Mouse (Mus musculus) midbrain, postnatal 0 days (tissue): ENCODE measurements around the gene Sord. TPM values are rescaled to one million over a fixed set of nuclear protein-coding genes. Genes with fewer than 3 reads are reported as not detected.
A peak's percentile ranks its signal among the peaks of the same experiment; 100 is the strongest.

Source experiments
- ATAC-seq: fragments of 200-750 bp; cut with Nextera tagmentation; 2 replicates; pipeline ENCODE4 v1.8.0; 2017; ENCODE audit warnings: moderate number of reproducible peaks, mild to moderate bottlenecking, moderate TSS enrichment, moderate library complexity; ENCODE audit not compliant: low FRiP score
- DNase-seq: peaks from one replicate; pipeline ENCODE4 v3.0.0-alpha.2; 2015; ENCODE audit warnings: low spot score
- H3K27ac ChIP-seq: fragments of 300-500 bp; sonication (generic); 2 replicates; pipeline ENCODE4 v1.5.1; 2014; ENCODE audit warnings: low read depth, mild to moderate bottlenecking, low read length, mixed read lengths
- H3K27me3 ChIP-seq: fragments of 300-500 bp; sonication (generic); 2 replicates; pipeline ENCODE4 v1.6.1; 2014; ENCODE audit warnings: low read length, control low read depth, mixed read lengths; ENCODE audit not compliant: insufficient read depth
- H3K36me3 ChIP-seq: fragments of 300-500 bp; sonication (generic); 2 replicates; pipeline ENCODE4 v1.6.1; 2014; ENCODE audit warnings: low read length, control low read depth, mixed read lengths; ENCODE audit not compliant: insufficient read depth
- H3K4me1 ChIP-seq: fragments of 300-500 bp; sonication (generic); 2 replicates; pipeline ENCODE4 v1.6.1; 2014; ENCODE audit warnings: mild to moderate bottlenecking, control low read depth, antibody characterized with exemption, low read length, mixed read lengths; ENCODE audit not compliant: insufficient read depth
- H3K4me2 ChIP-seq: fragments of 300-500 bp; sonication (generic); 2 replicates; pipeline ENCODE4 v1.6.1; 2014; ENCODE audit warnings: low read depth, mild to moderate bottlenecking, low read length, mixed read lengths; ENCODE audit not compliant: poor library complexity, severe bottlenecking
- H3K4me3 ChIP-seq: fragments of 300-500 bp; sonication (generic); 2 replicates; pipeline ENCODE4 v1.5.1; 2014; ENCODE audit warnings: low read depth, mild to moderate bottlenecking, low read length, moderate library complexity
- H3K9ac ChIP-seq: fragments of 300-500 bp; sonication (generic); replicated peaks from 2 replicates; pipeline ENCODE4 v1.6.1; 2014; ENCODE audit warnings: mild to moderate bottlenecking, low read length, moderate library complexity, mixed read lengths; ENCODE audit not compliant: poor library complexity, severe bottlenecking
- H3K9me3 ChIP-seq: fragments of 300-500 bp; sonication (generic); 2 replicates; pipeline ENCODE4 v1.6.1; 2016; ENCODE audit warnings: low read length, control low read depth
- CTCF ChIP-seq: IDR thresholded peaks from 2 replicates; pipeline ENCODE4 v1.5.1; 2016; ENCODE audit warnings: antibody characterized with exemption, mild to moderate bottlenecking
- WGBS: fragments of 180-500 bp; shearing (Covaris S2); extraction: QIAGEN DNeasy Blood & Tissue Kit; methylation state at CpG from one replicate; pipeline ENCODE4 v1.1.7; 2014; 5-methylcytosine and 5-hydroxymethylcytosine counted together
- polyA plus RNA-seq: library from polyadenylated mRNA; unstranded; fragments of >200 nt; fragmentation: Nextera tagmentation; extraction: Ambion mirVana; gene quantifications from 2 replicates; pipeline ENCODE4 v1.2.1, GENCODE M21; 2015
- total RNA-seq: library from RNA; depleted of rRNA; stranded (reverse); fragments of >200 nt; gene quantifications from 2 replicates; pipeline ENCODE4 v1.2.3, GENCODE M21; 2014; rRNA removed

Sord gene
- total and polyA plus RNA-seq, 2 experiments from 2014 or later, result 29.4 to 33.8 TPM

DNA sequence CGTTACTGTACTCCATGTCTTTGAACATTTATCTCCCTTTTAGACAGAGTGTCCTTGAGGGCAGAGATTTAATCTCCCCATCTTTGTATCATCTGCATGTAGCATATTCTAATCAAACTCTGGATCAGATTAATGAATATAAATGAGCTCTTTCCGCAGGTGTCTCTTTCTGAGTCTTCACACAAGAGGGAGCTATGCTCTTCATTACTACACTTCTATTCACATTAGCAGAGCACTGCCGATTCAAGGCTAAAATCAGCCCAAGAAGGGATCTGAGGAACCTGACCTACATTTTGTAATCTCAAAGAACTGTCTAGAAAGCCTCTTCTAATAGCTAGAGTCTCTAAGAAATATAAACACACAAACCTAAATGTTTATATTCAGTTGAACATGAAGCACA is 75.1 kb downstream of the Sord start:
- Histone ChIP-seq H3K27ac (no peak overlapping the region), H3K4me2 (no peak overlapping the region), H3K9me3 (no peaks in the 10 kb centered on the region), H3K36me3 (no peaks in the 10 kb centered on the region), H3K9ac (no peak overlapping the region), H3K4me3 (no peak overlapping the region), H3K4me1 (no peaks in the 10 kb centered on the region; the same call in 1 of the 2 replicates), H3K27me3 (peaks cover 29% of the 10 kb centered on the region)
- 23% methylated on average over 3 of the region's 3 CpGs for WGBS
- TF ChIP-seq CTCF, result peak; percentile 64
- ATAC-seq, result no peak
- DNase-seq, result peak; percentile 60

DNA sequence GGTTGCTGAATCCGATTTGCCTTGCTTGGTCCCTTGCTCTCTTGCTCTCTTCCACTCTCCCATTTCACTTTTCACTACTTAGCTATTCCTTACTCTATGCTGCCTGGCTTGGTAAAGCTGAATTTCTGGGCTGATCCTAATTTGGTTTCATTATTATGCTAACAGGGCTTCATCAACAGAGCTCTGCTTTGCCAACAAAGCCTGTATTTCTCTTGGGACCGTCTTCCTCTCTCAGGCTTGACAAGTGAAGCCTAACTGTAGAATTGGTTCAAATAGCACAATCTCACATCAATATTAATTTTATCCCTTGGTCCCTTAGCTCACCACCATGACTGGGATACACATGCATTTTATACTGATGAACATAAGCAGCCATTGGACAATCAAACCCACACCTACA is 77.0 kb downstream of the Sord start:
- no peak overlapping the region for H3K4me3 ChIP-seq
- 19% methylated on average over 2 of the region's 2 CpGs for WGBS
- no peak overlapping the region for H3K4me2 ChIP-seq
- TF ChIP-seq CTCF, result no peak
- ATAC-seq, result no peak
- H3K9me3 ChIP-seq, result no peaks in the 10 kb centered on the region
- no peak overlapping the region for H3K9ac ChIP-seq
- H3K27me3 ChIP-seq, result peaks cover 20% of the 10 kb centered on the region
- no peak overlapping the region for H3K27ac ChIP-seq
- no peaks in the 10 kb centered on the region for H3K36me3 ChIP-seq
- DNase-seq, result no peak
- H3K4me1 ChIP-seq, result no peaks in the 10 kb centered on the region; the same call in 1 of the 2 replicates

DNA sequence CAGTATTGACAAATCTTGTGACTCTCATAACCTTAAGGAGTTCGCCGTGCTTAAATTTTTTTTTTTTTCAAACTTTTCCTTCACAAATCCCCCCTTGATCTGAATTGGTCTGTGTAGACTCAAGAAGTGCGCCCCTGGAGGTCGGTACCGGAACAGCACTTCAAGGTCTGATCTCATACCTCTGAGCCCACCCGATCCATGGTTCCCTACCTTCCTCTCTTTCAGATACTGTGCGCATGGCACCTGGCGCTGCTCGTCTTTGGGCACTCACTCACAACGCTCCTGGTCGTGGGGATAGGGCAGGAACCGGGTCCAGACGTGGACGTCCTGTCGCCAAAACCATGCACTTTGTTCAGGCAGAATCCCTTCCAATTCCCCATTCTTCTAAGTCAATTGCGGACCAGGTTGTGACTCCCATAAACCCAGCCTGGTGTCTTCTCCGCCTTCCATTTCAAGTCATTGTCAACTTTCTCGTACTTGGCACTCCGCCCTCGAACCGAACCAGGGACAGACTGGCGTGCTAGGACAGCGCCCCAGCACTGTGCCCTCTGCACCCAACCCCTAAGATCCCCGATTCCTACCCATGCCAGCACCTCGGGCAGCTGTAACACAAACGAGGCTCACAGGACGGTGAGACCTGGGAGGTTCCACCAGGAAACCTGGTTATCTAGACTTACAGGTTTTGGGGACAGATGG is 78.3 kb downstream of the Sord start:
- Histone ChIP-seq H3K4me3 (peak overlapping the region; percentile 19; the same call in 1 of the 2 replicates), H3K4me1 (no peaks in the 10 kb centered on the region; the same call in 1 of the 2 replicates), H3K4me2 (peak overlapping the region; percentile 46), H3K36me3 (no peaks in the 10 kb centered on the region), H3K9ac (no peak overlapping the region), H3K9me3 (no peaks in the 10 kb centered on the region), H3K27me3 (peaks cover 20% of the 10 kb centered on the region), H3K27ac (no peak overlapping the region)
- DNase-seq, result peak; percentile 78
- peak; percentile 74 for TF ChIP-seq CTCF
- 5% methylated on average over 27 of the region's 27 CpGs for WGBS
- peak; percentile 42 for ATAC-seq

- no peak within 1 kb of the TSS for H3K27ac ChIP-seq
- peak within 1 kb of the TSS; percentile 19; the same call in 1 of the 2 replicates for H3K4me3 ChIP-seq
- 3% methylated on average over 24 of the region's 24 CpGs for WGBS
- no peaks in the 10 kb centered on the region; the same call in 1 of the 2 replicates for H3K4me1 ChIP-seq
- no peak for DNase-seq
- no peak for TF ChIP-seq CTCF
- H3K9ac ChIP-seq, result no peak within 1 kb of the TSS
- H3K27me3 ChIP-seq, result peaks cover 20% of the 10 kb centered on the region
- H3K36me3 ChIP-seq, result no peaks in the 10 kb centered on the region
- no peaks in the 10 kb centered on the region for H3K9me3 ChIP-seq
- peak within 1 kb of the TSS; percentile 46 for H3K4me2 ChIP-seq
- 0 out of 2 replicates have a peak, but pooled peaks have one; percentile 47 for ATAC-seq
These were observed 79.0 kb downstream of the Sord start, which contains the start of gene Duoxa1 for GRCm38 (mm10) chr2:122313536-122313935. Gene Duoxa1 (minus strand): TSS chr2:122313730.

Other genes starting within 250 kb of the Sord start
- 13.5 and 24.2 TPM in 2 replicates for gene Eif3j1, start 206.2 kb upstream of the Sord start, total RNA-seq
- gene Eif3j1, start 206.2 kb upstream of the Sord start, polyA plus RNA-seq, result 11.1 and 12.3 TPM in 2 replicates
- gene Spg11, start 116.4 kb upstream of the Sord start, total RNA-seq, result 20.1 and 25.3 TPM in 2 replicates
- 4.0 and 4.9 TPM in 2 replicates for gene Spg11, start 116.4 kb upstream of the Sord start, polyA plus RNA-seq
- 106 and 108 TPM in 2 replicates for gene B2m, start 87.1 kb upstream of the Sord start, total RNA-seq
- gene B2m, start 87.1 kb upstream of the Sord start, polyA plus RNA-seq, result 147 and 161 TPM in 2 replicates
- not detected in 2 replicates for gene Trim69, start 74.0 kb upstream of the Sord start, total RNA-seq
- not detected in 2 replicates for gene Trim69, start 74.0 kb upstream of the Sord start, polyA plus RNA-seq
- gene Patl2, start 48.6 kb upstream of the Sord start, total RNA-seq, result 0.16 TPM in 1 of 2 replicates, not detected in the other
- gene Patl2, start 48.6 kb upstream of the Sord start, polyA plus RNA-seq, result 0.06 TPM in 1 of 2 replicates, not detected in the other
- not detected in 2 replicates for gene Terb2, start 48.5 kb upstream of the Sord start, total RNA-seq
- not detected in 2 replicates for gene Terb2, start 48.5 kb upstream of the Sord start, polyA plus RNA-seq
- gene Duox2, start 63.7 kb downstream of the Sord start, total RNA-seq, result 0.05 and 0.14 TPM in 2 replicates
- 0.09 and 0.17 TPM in 2 replicates for gene Duox2, start 63.7 kb downstream of the Sord start, polyA plus RNA-seq
- gene Duoxa2, start 64.2 kb downstream of the Sord start, total RNA-seq, result 0.49 and 0.61 TPM in 2 replicates
- gene Duoxa2, start 64.2 kb downstream of the Sord start, polyA plus RNA-seq, result 0.43 and 0.82 TPM in 2 replicates
- not detected in 2 replicates for gene Duoxa1, start 79.0 kb downstream of the Sord start, total RNA-seq
- 0.41 and 0.44 TPM in 2 replicates for gene Duoxa1, start 79.0 kb downstream of the Sord start, polyA plus RNA-seq
- gene Duox1, start 80.9 kb downstream of the Sord start, total RNA-seq, result 0.24 and 0.33 TPM in 2 replicates
- 0.11 and 0.16 TPM in 2 replicates for gene Duox1, start 80.9 kb downstream of the Sord start, polyA plus RNA-seq
- gene Shf, start 134.4 kb downstream of the Sord start, total RNA-seq, result 95.6 and 138 TPM in 2 replicates
- 9.2 and 11.6 TPM in 2 replicates for gene Shf, start 134.4 kb downstream of the Sord start, polyA plus RNA-seq
- not detected in 2 replicates for gene Slc28a2, start 191.7 kb downstream of the Sord start, total RNA-seq
- 0.10 TPM in 1 of 2 replicates, not detected in the other for gene Slc28a2, start 191.7 kb downstream of the Sord start, polyA plus RNA-seq